Mouse (Mus musculus) liver, postnatal 0 days (tissue): ENCODE data around the gene Nog.

Source experiments
- CTCF ChIP-seq: sonication (generic); IDR thresholded peaks from 2 replicates; pipeline ENCODE4 v1.5.1; 2016; ENCODE audit warnings: antibody characterized with exemption, low read depth
- EP300 ChIP-seq: IDR thresholded peaks from 2 replicates; pipeline ENCODE4 v1.6.1; 2016; ENCODE audit warnings: antibody characterized with exemption, low read depth, mild to moderate bottlenecking

DNA sequence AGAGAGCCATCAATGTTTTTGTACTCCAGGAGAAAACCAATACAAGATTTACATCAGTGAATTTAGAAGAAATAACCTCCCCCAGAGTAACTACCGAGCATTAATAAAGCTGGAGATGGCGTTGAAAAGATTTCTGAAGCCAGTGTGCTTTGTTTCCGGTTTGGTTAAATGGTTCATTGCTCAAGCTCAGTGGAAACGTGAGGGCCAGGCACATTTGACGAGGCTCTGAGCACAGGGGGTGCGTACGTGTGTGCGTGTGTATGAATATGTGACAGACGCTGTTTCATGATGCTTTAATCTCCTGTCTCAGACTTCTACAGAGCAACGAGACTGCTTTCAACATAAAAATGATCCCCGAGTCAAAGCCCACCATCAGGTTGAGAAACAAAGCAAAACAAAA, 8.1 kb upstream of the Nog start:
- no peak for TF ChIP-seq CTCF
- no peak for TF ChIP-seq EP300
